Mouse (Mus musculus): ENCODE results near the gene Epb42.

- TF ChIP-seq POLR2A (IDR thresholded peaks at IDR 0.05; ENCODE audit: borderline replicate concordance, extremely low read depth, low read depth, low read length), result peak; percentile 76
- no peak for TF ChIP-seq CTCF (IDR thresholded peaks at IDR 0.05; ENCODE audit: insufficient read depth, low read length)
Measured at GRCm38 (mm10) chr2:121007925-121008663, 28.8 kb downstream of the Epb42 start, which contains the start of gene Ccndbp1.
